Mouse (Mus musculus): ENCODE results near the gene Clec2e. TPM values are rescaled to one million over a fixed set of nuclear protein-coding genes. Genes with fewer than 3 reads are reported as not detected.

Gene Clec2e
- polyA plus RNA-seq (2015; fragmentation: Illumina TruSeq; extraction: RNeasy Lipid Tissue Mini Kit (QIAGEN cat#74804); ENCODE audit: low read depth, low replicate concordance), result not detected

GRCm38 (mm10) chr6:129100794-129101193 is at the start of gene Clec2e:
Clec2e (minus strand) TSS chr6:129100913.

GRCm38 (mm10) chr6:129045601-129046000 is 55.1 kb downstream of the Clec2e start, which contains the start of gene Klrb1f:
Klrb1f (plus strand) TSS chr6:129045901.

Other genes starting within 250 kb of the Clec2e start
- not detected for gene Clec2i, start 213.3 kb downstream of the Clec2e start, polyA plus RNA-seq (2015; fragmentation: Illumina TruSeq; extraction: RNeasy Lipid Tissue Mini Kit (QIAGEN cat#74804); ENCODE audit: low read depth, low replicate concordance)
- 4.2 TPM for gene BC035044, start 209.8 kb downstream of the Clec2e start, polyA plus RNA-seq (2015; fragmentation: Illumina TruSeq; extraction: RNeasy Lipid Tissue Mini Kit (QIAGEN cat#74804); ENCODE audit: low read depth, low replicate concordance)
- gene Clec2g, start 166.5 kb downstream of the Clec2e start, polyA plus RNA-seq (2015; fragmentation: Illumina TruSeq; extraction: RNeasy Lipid Tissue Mini Kit (QIAGEN cat#74804); ENCODE audit: low read depth, low replicate concordance), result not detected
- gene Klrb1f, start 55.0 kb downstream of the Clec2e start, polyA plus RNA-seq (2015; fragmentation: Illumina TruSeq; extraction: RNeasy Lipid Tissue Mini Kit (QIAGEN cat#74804); ENCODE audit: low read depth, low replicate concordance), result 0.28 TPM
- gene Clec2d, start 79.7 kb upstream of the Clec2e start, polyA plus RNA-seq (2015; fragmentation: Illumina TruSeq; extraction: RNeasy Lipid Tissue Mini Kit (QIAGEN cat#74804); ENCODE audit: low read depth, low replicate concordance), result 19.1 TPM
- not detected for gene Cd69, start 174.5 kb upstream of the Clec2e start, polyA plus RNA-seq (2015; fragmentation: Illumina TruSeq; extraction: RNeasy Lipid Tissue Mini Kit (QIAGEN cat#74804); ENCODE audit: low read depth, low replicate concordance)
- not detected for gene 4922502D21Rik, start 230.9 kb upstream of the Clec2e start, polyA plus RNA-seq (2015; fragmentation: Illumina TruSeq; extraction: RNeasy Lipid Tissue Mini Kit (QIAGEN cat#74804); ENCODE audit: low read depth, low replicate concordance)
- gene Clec12a, start 241.8 kb upstream of the Clec2e start, polyA plus RNA-seq (2015; fragmentation: Illumina TruSeq; extraction: RNeasy Lipid Tissue Mini Kit (QIAGEN cat#74804); ENCODE audit: low read depth, low replicate concordance), result 0.58 TPM

All from brain, adult 10 weeks (tissue).